Mouse (Mus musculus): ENCODE measurements around the gene Sox18.

GRCm38 (mm10) chr2:181698241-181698640 is 26.8 kb upstream of the Sox18 start, which contains the start of gene Lkaaear1:
- no peak for TF ChIP-seq EP300 (IDR thresholded peaks at IDR 0.05; ENCODE audit: insufficient read depth, low read depth, low read length)
- TF ChIP-seq POLR2A (IDR thresholded peaks at IDR 0.05; ENCODE audit: insufficient read depth, low read depth, low read length) = no peak
